Mouse (Mus musculus): ENCODE measurements at regions not wholly inside any gene's neighbourhood (a gene's known extent, or its start where the extent isn't known, plus 50 kb on each side); places are given as distances from the start of the nearest gene placed in this dataset.
A peak's percentile ranks its signal among the peaks of the same experiment; 100 is the strongest.

DNA sequence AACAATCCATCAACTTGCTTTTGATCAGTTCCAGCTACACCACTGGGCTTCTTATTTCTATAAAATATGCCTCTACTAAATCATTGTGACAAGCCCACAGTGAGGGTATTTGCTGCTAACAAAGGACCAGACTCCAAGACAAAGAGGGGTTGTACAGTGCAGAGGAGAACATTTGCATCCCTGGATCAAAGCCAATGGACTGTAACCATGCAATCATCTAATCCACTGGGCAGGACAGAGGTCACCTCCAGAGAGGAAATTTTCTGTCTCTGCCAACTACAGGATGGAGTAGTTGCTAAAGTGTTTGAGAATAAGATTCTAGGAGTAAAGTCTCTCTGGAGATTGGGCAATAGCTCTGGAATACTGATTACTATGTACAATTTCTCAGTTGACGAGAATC, 272.9 kb downstream of the Cox7c start:
- no peak for DNase-seq

DNA sequence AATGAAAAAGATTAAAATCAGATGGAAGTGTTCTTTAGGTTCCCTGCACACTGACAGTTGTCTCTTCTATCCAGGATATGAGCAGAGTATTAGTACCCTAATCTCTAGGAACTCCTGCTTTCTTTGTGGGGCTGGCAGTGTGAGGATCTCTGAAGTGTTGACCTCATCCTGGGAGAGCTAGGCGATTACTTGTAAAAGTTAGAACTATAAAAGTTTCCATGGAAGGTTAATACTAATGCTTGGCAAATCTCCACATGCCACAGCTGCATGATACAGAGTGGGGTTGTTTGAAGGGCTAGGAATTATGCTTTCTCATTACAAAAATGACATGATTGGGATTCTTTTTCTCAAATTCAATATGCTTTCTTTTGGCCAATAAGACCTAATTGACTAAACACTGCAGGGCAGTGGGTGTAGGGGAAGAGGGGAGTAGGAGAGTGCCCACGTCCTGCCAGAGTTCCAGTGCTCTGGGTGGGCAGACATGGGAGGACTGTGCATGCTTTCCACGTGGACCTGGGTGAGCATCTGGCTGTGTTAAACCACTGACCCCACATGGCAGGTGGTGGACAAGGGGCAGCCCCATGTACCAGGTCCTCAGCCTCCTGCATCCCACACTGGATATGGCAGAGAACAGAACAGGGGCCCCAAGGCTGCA, 275.6 kb downstream of the Cox7c start:
- DNase-seq, result no peak

DNA sequence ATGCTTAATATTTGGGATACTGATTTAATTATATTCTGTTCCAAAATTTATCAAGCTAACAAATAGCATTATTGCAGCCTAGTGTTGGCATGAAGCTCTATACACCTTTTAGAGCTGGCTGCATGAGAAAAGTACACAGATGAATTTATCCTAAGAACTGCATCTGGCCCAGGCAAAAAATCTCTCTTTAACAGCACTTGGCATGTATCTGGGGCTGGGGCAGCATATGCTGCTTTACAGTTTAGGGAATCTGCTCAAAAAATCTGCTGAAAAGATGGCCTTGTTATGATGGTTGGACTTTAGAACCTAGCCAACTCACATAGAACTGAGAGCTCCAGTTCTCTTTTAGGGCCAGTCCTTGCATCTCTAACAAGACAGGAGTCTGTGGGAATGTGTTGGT, 276.2 kb downstream of the Cox7c start:
- no peak for DNase-seq

DNA sequence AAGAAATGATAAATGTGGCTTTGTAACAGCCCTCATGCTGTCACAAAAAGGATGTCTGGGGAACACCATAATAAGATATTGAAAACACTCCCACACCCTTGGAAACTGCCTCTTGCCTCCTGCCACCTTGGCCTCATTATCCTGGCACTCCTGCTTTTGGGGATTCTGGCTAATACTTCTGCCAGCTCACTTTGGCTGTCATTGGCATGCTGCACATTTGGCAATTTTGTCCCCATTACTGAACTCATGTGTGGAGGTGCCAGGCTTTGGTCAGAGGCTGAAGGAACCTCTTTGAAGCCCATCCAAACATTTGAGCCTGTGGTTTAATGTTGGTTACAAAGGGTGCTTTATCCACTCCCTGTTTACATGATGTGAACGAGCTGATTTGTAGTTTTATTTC, 278.2 kb downstream of the Cox7c start:
- DNase-seq, result peak; percentile 6 to 8

DNA sequence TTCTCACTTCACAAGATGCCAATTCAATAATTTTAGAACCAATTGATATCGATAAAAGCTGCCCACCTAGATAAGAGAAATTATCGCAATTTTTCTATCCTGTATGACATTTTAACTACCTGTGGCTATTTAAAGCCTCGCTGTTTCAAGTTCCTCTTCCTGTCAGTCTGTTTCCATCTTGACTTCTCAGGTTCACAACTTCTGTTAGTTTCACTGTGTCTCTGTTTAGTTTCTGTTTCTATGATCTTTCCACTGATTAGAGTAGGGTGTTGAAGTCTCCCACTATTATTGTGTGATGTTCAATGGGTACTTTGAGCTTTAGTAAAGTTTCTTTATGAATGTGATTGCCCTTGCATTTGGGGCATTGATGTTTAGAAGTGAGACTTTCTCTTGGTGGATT, 322.1 kb downstream of the Cox7c start:
- no peak for DNase-seq

DNA sequence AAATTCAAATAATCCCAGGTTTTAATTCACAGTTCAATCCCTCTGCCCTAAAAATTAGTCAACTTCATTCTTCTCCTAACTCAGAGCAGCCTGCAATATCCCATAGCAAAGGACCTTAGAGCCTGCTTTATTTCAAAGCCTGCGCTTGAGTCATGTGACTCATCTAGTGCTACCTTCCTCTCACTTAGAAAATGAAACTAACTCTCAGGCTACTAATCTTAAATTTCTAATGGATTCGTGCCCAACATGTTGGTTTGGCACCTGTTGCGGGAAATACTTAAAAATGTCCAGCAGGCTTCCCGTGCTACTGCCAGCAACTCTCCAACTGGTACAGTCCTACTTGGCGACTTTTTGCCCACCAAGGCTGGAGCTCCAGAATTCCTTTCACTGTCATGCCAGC, 322.6 kb downstream of the Cox7c start:
- DNase-seq, result no peak

DNA sequence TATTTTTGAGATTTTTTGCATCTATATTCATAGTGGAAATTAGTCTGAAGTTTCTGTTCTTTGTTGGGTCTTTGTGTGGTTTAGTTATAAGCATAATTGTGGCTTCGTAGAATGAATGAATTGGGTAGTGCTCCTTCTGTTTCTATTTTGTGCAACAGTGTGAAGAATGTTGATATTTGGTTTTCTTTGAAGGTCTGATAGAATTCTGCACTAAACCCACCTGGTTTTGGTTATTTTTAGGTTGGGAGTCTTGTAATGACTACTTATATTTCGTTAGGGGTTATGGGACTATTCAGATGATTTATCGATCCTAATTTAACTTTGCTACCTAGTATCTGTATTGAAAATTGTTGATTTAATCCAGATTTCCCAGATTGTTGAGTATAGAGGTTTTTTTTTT, 326.4 kb downstream of the Cox7c start:
- DNase-seq, result no peak

DNA sequence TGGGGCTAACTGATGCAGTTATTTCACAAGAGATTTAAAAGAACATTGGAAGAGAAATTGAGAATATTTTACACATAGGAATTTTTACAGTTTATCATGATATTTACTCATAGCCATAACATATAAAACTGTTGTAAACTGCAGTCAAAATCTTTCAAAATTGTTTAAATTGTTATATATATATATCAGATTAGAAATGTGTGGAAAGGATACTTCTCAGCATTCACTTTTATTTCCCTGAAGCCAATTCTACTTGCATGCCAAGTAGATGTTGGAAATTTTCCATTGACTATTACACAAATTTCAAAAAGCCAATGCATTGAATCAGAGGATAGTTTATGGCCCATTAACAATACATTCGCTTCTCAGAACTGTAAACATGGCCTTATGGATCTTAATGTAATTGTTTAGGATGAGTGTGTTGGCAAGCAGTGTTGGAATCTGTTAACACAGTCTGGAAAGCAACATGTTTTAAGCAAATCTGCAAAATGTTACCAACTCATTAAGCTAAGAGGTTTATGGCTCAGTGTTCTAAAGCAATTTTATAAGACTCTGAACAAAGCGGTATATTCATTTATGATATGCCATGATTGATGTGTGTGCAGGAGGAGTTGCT, 330.7 kb downstream of the Cox7c start:
- DNase-seq, result no peak

DNA sequence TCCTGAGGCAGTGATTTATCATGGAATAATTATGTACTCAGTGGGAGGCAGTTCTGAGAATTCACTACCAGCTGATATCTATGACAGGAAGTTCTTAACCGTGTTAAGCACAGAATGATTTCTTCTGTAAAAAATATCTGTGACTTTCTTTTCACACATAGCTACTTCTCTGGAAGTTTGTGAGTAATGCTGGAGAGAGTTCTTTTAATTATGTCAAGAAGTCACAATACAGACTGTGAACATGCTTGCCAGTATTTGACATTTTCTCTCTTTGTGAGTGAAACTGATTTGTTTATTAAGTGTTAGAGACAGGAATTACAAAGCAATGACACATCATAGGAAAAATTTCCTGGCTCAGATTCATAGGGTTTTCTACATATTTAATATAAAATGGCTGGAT, 354.3 kb downstream of the Cox7c start:
- DNase-seq, result no peak

Measured in cerebellum, postnatal 25 days (tissue).